Mouse (Mus musculus): Measurements from ENCODE around the gene Gm9903.

The Gm9903 gene

DNA sequence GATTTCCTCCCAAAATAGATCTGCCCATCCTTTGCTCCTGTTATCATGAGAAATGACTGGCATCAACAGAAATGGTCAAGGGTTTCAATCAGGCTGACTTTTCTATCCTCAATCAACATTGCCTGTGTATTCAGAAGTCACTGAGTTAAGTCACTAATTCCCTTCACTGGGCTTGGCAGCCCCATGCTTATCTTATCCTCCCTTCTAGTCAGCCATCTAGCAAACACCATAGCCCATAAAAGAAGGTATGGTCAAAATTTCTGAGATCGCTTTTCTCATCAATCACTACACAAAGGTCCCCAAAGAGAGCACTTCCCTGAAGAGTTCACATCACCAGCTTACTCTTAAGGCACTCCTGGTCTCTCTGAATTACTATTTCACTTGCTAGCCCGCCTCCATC, 21.3 kb downstream of the Gm9903 start:
- DNase-seq (ENCODE audit: low spot score) = no peak

GRCm38 (mm10) chr5:33651541-33651920, 21.8 kb downstream of the Gm9903 start:
- DNase-seq (ENCODE audit: low spot score) = no peak

GRCm38 (mm10) chr5:33651921-33652782, 22.4 kb downstream of the Gm9903 start, which contains the start of gene Slbp:
TSS of gene Slbp (minus strand) at chr5:33652574.
- peak; percentile 92 for DNase-seq (ENCODE audit: low spot score)

GRCm38 (mm10) chr5:33652783-33653173, 23.1 kb downstream of the Gm9903 start:
- no peak for DNase-seq (ENCODE audit: low spot score)

DNA sequence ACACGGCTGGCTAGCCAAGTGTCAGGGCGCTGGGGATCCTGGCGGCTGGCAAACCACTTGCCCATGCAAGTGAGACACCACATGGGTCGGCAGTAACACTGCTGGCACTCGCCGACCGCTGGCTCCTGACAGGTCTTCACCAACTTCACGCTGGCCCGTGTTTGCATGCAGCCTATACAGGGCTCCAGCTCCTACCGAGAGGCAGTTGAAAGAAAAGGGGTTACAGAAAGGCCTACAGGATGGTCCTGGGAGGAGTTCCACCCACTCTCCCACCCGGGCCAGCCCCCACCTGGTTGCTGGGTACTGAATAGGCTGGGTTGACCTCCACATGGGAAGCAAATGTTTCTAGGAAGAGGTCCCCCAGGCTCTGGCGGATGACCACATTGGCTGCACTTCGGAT, 24.7 kb downstream of the Gm9903 start:
- no peak for DNase-seq (ENCODE audit: low spot score)

DNA sequence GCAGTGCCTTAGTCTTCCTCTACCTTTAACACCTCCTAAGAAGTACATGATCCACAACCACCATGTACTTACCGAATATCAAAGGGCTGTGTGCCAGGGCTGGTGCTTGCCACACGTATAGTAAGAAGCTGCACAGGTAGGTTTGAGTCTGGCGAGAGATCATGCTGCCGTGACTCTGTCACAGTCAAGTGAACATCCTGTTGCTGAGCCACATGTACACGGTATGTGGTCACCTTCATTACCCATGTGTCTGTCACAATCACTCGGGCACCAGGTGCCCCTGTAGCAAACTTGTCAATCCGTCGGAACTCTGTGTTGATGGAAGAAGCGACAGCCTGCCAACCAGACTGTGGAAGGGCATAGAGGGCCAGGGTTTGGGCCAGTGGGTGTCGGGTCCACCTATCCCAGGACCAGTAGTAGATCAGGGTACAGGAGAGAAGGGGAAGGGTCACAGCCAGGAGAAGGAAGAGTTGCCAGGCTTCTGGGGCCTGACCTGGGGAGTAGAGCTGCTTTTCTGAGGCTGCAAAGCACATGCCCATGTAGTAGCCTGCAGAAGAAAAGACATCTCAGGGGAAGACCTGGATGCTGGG, 25.6 kb downstream of the Gm9903 start:
- no peak for DNase-seq (ENCODE audit: low spot score)

- no peak for DNase-seq (ENCODE audit: low spot score)
These were observed 27.0 kb downstream of the Gm9903 start for GRCm38 (mm10) chr5:33656739-33657138.

GRCm38 (mm10) chr5:33657251-33657786, 27.6 kb downstream of the Gm9903 start:
- no peak for DNase-seq (ENCODE audit: low spot score)

GRCm38 (mm10) chr5:33657787-33658663, 28.3 kb downstream of the Gm9903 start, which contains the start of the genes Tacc3 and Tmem129:
TSS of gene Tacc3 (plus strand) at chr5:33658128.
TSS of gene Tmem129 (minus strand) at chr5:33658416.
- DNase-seq (ENCODE audit: low spot score) = peak; percentile 88

DNA sequence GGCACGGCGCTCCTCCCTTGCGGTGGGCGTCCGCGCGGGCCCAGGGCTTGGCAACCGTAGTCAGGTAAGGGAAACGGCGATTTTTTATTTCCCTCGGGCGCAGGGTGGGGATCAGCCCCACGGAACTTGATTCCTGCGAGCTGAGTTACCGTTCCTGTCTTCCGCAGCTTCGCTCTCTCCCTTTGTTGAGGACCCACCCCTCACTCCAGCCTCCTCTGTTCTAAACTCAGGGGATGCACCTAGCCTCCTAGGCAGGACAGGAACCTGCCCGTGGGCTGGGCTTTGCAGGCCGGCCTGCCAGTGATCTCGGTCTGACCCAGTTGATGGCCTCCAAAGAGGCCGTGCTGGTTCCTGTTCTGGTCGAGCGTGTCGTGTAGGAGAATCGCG, 28.9 kb downstream of the Gm9903 start:
- no peak for DNase-seq (ENCODE audit: low spot score)

- DNase-seq (ENCODE audit: low spot score) = no peak
These were observed 38.5 kb downstream of the Gm9903 start for GRCm38 (mm10) chr5:33668223-33668622.

GRCm38 (mm10) chr5:33671659-33672058, 41.9 kb downstream of the Gm9903 start:
- DNase-seq (ENCODE audit: low spot score) = no peak

- no peak for DNase-seq (ENCODE audit: low spot score)
These were observed 44.7 kb downstream of the Gm9903 start for GRCm38 (mm10) chr5:33674439-33674838.

DNA sequence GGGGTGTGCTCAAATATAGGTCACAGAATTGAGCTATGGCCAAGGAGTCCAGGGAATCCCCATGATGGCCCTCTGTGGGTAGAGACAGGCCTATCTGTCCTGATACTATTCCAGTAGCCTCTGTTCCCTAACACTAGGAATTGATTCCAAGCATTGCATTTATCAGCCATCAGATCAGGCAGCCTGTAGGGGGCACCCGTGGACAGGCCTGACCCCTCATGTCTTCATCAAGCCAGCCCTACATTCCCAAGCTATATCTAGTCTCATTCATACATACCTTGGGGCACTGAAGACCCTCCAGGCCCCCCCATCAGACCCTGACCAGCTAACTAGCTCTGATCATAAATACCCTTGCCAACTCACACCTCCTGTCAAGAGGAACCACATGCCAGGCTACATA, 46.2 kb downstream of the Gm9903 start:
- no peak for DNase-seq (ENCODE audit: low spot score)

- no peak for DNase-seq (ENCODE audit: low spot score)
These were observed 48.5 kb downstream of the Gm9903 start for GRCm38 (mm10) chr5:33678244-33678643.

DNA sequence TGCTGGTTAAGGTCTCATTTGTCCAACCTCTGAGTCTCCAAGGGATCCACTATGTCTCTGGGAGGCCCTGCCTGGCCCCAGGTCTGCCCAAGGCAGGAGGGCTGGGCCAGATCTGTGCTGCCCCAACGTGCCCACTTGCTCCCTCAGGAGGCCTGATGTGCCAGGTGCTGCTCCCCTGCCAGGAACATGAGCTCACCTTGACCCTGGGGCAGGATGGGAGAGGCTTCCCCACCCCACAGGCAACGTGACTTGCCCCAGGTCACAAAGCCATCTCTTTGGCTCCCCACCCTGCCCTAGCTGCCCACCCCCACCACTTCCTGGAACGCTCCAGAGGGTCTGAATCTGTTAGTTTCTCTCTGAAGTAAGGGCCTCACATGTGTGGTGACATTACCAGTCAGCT, 51.3 kb downstream of the Gm9903 start:
- DNase-seq (ENCODE audit: low spot score) = no peak

All from urinary bladder, postnatal 25 days (tissue).